Mouse (Mus musculus): ENCODE results near the gene Capza1.
"Not testable (repeated sequence)": the region's sequence is repeated elsewhere in the genome, so short reads cannot be mapped to it uniquely, and the experiment has no call there.

The Capza1 gene

DNA sequence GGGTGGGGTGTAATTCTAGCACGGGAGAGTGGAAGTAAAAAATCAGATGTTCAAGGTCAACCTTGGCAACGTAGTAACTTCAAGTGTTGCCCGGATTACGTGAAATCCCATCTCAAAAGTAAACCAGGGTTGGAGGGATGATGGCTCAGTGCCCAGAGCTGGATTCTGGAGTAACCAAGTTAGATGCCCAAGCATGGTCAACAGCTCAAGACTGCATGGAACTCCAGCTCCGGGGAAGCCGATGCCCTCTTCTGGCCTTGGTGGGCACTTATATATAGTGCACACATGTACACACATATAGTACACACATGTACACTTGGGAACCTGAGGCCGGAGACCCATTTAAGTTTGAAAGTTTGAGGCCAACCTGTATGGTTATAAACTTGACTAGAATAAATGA is 48.2 kb downstream of the Capza1 start:
- DNase-seq, result no peak

DNA sequence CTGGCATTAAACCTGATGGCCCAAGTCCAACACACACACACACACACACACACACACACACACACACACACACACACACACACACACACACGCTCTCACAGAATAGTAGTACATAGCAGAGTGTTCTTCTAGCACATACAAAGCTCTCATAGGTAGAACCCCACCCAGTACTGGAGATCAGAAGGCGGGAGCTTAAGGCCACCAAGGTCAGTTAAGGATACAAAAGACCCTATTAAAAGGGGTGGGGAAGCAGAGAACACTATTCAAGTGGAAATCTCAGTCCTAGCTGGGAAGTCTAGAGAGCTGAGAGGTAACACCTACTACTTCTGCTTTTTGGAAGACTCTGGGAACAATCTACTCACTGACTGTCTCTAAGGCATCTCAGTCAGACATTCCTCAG is 49.0 kb downstream of the Capza1 start:
- DNase-seq, result no peak

DNA sequence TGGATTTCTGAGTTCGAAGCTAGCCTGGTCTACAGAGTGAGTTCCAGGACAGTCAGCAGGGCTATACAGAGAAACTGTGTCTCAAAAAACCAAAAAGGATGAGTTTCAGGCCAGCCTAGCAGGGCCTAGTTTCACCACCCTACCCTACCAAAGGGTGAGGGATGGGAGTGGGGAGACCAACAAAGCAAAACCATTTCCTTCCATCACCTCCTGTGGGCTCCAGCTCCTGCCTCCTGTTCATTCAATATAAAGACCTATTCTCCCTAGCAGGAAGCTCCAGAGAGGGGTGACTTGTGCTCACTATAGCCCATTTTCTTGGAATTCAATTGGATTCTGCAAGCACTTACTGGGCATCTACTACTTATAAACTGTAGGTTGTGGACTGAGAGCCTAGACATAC is 49.6 kb downstream of the Capza1 start:
- DNase-seq, result no peak

DNA sequence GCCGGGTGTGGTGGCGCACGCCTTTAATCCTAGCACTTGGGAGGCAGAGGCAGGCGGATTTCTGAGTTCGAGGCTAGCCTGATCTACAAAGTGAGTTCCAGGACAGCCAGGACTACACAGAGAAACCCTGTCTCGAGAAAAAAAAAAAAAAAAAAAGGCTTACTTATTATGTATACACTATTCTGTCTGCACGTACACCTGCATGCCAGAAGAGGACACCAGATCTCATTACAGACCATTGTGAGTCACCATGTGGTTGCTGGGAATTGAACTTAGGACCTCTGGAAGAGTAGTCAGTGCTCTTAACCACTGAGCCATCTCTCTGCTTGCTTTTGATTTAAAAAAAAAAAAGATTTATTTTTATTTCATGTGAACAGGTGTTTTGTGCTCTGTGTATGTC is 51.1 kb downstream of the Capza1 start:
- DNase-seq, result not testable (repeated sequence)

DNA sequence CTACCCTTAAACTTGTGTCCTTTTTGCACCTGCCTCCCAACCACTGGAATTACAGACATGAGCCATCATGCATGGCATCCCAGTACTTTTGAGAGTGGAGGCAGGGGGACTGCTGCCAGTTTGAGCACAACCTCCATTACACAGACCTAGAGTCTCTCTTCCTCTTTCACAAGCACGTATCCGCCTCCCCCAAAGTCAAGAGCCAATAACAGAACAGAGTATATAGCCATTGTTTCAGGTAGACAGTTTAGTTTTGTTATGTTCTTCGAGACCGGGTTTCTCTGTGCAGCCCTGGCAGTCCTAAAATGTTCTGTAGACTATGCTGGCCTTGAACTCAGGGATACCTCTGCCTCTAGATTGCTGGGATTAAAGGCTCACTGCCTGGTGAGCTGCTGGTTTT is 52.1 kb downstream of the Capza1 start:
- no peak for DNase-seq

DNA sequence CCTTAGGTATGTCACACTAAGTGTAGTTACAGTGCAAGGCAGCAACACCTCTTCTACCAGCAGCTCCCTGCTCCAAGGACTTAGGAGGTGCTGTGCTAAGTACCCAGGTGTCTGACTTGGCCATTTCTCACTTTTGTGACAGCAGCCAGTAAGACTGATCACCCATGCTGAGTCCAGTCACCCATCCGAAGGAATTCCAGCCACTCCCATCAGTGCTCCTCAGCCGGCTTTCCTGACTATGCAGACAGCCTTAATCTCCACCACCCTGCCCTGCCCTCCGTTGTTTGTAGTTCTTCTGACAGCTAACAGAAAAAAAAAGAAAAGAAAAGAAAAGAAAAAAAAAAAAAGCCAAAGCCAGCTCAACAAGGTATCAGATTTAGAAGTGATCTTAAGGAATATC is 52.6 kb downstream of the Capza1 start:
- no peak for DNase-seq

DNA sequence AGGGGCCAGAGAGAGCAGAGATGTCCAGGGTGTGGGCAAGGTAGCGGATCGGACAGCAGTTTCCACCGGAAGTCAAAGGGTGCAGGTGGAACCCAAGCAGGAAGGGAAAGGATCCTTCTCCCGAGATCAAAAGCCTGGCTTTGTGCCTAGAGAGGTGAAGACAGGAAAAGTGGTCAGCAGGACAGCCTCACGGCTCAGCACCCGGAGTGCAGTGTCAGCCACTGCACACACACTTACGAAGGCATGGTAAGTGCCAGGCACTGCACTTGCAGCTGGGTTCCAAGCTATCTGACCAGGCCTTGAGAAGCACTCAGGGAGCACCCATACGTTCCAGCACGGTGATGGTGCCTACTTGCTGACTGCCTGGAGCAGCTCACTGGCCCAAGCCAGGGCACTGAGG is 58.8 kb downstream of the Capza1 start:
- no peak for DNase-seq

DNA sequence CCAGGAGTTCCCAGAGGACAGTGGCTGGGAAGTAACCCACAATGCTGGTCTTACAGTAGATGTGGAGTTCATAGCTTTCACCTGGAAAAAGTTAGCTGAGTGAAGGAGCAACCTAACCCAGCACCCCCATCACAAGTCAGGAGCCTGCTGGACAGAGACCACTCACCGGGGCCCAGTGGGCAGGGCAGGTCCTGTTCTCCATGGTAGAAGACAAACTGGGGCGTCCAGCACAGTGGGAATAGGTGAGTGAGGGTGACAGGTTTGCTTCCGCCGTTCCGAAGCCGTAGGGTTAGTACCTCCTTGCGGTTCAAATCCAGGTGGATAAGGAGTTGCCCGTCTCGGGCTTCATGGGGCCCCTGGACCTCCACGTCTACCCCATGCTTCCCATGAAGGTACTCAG is 60.0 kb downstream of the Capza1 start:
- no peak for DNase-seq

DNA sequence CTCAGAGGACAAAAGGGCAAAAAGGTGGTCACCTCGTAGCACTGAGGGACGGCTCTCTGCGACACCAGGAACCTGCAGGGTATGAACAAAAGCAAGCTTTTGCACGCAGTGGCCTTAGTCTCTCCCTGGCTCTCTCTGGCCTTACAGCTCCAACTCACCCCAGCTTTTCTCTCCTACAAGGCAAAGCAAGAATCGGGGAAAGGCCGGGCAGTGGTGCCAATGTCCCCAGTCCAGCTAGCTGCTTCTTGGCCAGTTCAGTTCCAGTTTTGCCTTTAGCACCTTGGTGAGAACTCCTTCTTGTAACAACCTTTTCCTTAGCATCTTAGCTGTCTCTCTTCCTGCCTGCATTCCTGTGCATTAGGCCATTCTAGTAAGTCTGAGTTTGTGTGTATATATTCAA is 62.8 kb downstream of the Capza1 start:
- DNase-seq, result no peak

DNA sequence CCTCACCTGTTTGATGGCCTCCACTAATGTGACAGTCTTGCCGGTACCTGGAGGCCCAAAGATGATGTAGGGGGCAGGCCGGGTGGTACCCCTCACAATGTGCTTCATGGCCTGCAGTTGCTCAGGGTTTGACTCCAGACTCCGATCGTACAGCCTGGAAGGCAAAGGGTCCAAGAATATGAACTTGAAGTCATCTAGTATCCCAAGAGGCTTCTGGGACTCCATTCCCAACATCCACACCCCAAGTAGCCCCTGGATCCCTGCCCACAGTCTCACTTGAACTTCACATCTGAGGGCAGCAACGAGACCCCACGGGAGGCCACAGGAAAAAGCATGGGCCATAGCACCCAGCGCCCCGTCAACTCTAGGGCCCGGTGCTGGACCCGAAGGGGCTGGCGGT is 63.6 kb downstream of the Capza1 start:
- DNase-seq, result no peak

DNA sequence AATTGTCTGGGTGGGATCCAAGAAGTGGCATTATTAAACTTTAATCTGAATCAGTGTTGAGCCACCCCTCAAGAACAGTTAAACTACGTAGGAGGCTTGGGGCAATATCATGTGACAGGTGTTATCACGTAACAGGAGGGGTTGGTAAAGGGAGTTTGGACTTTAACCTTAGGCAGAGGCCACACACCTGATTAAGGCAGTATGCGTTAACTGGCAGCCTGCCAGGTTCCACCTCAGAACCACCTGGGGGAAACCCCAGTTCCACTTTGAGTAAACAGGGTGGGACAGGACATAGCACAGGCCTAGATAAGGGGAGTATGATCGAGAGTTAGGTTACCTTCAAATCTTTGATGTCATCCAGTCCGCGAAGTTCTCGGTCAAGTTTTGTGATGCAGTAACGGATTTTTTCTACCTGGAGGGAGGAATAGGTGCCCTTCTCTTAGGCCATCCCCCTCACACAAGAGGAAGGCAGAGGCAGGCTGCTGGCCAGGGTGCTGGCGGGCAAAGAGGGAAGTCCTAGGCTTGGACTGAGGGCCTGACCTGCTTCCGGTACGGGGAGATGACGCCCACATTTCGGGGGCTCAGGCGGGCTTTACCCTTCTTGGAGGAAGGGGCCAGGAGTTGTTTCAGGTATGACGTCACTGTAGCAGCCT is 67.7 kb downstream of the Capza1 start:
- DNase-seq, result no peak

DNA sequence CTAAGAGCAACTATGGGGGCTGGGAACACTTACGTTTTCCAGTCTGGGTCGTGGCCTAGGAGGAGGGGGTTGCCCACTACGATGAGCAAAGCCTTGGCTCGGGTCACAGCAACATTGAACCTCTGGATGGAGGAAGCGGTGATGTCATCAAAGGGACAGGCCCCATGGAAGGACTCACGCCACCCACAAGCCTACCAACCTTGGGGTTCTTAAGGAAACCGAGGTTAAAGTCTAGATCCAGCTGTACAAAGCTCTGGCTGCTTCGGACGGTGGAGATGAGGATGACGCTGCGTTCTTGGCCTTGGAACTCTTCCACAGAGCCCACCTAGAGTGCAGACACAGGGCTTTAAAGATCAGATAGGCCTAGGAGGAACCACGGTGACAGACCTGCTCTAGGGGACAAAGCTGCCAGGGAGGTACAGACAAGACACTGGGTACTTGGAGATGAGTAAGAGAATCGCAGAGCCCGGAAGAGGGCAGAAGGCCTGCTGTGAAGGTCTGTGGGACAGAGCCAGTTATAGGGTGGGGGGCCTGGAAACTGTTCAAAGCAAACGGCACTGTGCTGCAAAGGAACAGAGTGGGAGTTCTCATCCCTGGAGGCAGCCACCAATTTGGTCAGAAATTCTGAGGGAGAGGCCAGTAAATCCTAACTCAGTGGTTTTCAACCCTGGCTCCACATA is 68.5 kb downstream of the Capza1 start:
- no peak for DNase-seq

DNA sequence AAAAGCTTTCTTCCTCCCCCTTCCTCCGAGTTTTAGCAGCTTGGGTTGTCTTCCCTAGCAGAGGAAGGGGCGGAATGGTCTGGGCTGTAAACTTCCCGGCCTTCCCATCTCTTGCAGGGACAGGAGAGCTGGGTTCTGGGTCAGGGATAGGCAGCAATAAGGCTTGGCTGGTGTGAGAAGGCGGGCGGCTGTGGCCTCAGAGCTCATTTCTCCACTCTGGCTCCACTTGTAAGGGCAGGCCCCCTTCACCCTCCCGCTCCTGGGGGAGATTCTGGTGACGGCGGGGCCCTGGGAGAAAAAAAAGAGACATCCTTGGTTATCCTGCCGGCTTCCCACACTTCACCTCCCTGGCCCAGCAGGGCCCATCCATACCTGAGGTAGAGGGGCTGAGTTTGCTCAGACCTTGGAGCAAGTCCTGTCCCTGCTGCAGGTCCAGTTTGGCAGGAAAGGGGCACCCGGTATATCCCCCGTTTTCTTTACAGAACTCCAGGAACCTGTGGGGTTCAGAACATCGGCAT is 69.3 kb downstream of the Capza1 start:
- DNase-seq, result no peak

DNA sequence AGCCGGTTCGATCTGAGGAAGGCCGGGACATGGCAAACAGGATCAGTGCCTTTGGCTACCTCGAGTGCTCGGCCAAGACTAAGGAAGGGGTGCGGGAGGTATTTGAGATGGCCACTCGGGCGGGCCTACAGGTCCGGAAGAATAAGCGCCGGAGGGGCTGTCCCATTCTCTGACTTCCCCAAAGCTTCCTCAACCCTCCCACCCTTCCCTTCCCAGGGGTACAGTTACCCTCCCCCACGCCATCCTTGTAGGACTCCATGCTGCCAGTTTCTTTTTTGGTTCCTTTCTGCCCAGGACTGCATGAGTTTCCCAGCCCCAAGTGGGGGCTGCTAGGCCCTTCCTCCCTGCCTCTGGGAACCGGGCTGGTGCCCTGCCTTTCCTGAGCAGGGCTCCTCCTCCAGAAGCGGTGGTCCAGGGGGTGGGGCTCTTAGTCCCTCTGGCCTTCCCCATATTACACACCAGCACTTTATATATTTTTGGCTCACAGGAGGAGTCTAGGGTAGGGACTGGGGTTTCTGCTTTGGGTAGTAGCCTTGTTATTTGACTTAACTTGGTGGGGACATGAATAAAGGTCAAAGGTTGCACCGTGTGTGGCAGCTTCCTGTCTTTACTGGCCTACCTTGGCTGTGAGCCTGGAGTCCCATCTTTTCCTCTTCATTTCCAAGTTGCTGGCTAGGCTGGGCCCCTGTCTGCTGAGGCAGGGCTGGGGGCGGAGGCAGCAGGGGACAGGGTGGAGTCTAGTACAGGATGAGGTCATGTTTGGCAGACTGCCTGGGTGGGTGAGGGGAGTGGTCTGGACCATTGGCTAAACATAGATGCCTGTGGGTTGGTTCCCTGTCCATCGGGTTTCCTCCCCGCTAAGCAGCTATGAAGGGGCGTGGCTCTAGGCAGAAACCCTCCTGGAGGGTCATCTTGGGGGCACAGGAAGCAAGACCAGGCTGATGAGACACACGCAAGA is 70.2 kb downstream of the Capza1 start:
- peak; percentile 65 for DNase-seq

DNA sequence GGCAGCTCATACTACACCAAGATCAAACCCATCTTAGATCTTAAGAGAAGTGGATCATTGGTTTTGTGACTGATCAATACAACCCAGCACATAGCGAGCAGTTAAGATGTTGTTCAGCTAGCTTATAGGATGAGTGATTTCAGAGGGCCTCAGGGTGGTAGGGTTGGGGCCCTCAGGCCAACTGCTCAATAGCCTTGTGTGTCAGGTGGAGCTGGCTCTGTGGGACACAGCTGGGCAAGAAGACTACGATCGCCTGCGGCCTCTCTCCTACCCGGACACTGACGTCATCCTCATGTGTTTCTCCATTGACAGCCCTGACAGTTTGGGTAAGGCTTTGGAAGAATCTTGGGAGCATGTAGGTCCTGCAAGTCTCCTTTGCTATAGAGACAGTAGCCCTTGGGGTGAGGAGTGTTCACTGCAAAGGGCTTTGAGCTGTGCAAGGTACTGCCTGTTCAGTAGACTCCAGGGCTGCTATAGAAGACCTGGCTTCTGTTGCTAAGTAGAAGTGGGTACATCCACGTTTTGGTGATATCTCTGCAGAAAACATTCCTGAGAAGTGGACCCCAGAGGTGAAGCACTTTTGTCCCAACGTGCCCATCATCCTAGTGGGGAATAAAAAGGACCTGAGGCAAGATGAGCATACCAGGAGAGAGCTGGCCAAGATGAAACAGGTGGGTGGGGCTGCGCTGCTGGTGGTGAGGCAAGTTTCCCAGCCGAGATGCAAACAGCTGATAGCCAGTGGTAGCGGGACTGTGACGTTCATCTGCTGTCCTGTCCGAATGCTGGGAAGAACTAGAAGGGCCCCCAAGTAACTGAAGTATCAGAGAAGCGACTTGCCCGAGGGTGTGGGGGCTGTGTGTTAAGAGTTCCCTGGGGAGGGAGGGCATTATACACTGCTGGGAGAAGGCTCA is 71.7 kb downstream of the Capza1 start:
- DNase-seq, result no peak

DNA sequence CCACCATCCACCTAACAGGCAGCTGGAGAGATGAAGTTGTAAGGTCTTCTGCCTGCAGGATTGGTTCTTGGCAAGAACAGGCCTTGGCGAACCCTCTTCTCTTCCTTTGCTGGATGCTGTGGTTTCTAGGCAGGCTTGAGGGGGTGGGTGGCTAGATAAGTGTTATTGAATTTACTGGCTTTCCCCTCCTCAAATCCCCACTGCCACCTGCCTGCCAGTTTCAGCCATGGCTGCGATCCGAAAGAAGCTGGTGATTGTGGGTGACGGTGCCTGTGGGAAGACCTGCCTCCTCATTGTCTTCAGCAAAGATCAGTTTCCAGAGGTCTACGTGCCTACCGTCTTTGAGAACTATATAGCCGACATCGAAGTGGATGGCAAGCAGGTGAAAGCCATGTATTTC is 72.6 kb downstream of the Capza1 start:
- peak; percentile 42 for DNase-seq

DNA sequence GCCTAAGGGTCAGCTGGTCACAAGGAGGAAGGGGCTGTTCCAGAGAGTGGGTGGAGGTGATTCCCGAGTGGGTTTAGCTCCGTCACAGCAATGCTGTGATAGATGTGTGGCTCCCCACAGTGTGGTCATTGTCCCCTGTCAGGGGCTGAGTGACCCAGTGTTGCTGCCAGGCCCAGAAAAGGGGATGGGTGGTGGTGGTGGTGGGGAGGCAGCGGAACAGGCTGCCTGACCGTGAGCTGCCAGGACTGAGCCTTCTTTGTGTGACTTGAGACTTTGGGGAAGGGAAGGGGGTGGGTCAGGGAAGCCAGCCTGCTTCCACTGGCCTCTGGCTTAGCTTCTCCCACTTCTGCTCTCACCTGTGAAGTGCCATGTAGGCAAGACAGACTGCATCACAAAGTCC is 73.3 kb downstream of the Capza1 start:
- no peak for DNase-seq

DNA sequence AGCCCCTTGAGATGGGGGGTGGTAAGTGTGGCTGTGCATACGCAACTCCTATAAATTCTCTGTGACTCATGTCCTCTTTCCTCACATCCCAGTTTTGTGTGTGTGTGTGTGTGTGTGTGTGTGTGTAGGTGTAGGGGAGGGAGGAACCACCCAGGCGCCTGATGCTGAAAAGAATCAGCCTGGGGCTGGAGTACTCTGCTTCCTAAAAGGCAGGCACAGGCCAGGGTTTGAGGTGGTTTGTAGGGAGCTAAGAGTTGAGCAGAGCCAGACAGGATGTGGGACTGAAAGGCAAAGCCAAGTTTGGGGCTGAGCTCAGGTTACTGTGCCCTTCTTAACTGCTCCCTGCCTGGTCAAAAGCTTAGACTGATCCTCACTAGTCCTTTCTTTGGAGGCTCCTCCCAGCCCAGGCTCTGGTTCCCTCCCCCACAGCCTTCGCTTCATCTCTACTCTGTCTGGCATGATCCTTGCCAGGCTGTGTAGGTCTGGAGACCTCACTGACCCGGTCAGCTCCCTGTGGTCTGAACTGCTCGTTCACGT is 73.8 kb downstream of the Capza1 start:
- peak; percentile 50 for DNase-seq

DNA sequence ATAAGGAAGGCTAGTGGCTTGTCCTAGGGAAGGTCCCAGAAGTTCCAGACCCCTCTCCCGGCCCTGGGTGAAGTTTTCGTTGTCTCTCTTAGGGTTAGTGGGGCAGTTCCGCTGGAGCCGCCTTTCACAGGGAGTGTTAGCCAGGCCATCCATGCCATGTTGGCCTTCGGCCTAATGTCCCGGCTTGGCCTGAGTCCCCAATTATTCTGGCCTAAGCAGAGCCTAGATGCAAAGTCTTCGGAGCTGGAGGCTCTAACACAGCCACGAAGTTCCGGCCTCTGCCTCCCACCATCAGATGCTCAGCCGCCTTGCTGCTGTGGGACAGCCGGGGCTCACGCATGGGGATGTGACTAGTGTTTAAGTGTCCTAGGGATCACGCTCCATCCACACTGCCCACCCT is 74.5 kb downstream of the Capza1 start:
- DNase-seq, result peak; percentile 30

DNA sequence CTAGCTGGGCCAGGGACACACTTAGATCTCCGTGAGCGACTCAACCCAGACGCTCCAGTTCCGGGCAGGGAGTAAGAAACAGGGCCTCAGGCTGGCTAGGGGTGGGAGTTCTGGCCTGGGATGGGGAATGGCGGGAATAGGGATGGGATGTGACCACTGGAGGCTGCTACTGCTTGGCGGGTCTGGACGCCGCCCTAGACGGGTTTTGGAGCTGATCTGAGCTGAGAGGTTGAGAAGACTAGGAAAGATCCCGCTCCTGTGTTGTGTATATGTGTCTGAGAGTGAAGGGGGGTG is 75.0 kb downstream of the Capza1 start:
- no peak for DNase-seq

DNA sequence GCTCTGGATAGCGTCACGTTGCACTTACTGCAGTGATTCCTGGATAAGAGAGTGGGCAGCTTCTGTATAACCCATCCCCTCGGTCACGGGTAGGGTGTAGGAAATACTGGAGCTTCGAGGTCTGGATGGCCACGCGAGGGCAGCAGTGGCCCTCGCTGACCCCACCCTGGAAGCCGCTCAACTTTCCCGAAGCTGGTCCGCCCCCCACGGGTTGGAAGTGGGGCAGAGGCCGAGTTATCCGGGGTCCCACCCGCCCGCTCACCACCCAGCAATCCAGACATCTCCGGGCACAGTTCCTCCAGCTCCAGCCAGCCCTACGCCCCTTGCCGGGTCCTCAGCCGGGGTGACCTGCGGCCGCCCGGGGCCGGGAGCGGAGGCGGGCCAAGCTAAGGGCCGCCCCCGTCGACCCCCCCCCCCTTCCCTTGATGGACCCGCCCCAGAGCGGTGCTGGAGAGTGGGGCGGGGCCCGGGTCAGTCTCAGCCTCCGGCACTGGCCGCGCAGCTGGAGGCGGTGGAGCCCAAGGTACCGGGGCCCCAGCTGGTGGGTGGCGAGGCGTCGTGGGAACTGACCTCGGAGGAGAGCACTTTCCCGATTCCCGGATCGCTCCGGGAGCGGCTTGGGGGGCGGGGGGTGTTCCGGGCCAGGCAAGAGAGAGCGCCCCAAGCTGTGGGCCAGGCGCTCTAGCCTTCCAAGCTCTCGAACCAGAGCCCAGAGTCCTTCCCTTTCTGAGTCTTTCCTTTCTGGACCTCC is 75.6 kb downstream of the Capza1 start:
- peak; percentile 58 for DNase-seq

DNA sequence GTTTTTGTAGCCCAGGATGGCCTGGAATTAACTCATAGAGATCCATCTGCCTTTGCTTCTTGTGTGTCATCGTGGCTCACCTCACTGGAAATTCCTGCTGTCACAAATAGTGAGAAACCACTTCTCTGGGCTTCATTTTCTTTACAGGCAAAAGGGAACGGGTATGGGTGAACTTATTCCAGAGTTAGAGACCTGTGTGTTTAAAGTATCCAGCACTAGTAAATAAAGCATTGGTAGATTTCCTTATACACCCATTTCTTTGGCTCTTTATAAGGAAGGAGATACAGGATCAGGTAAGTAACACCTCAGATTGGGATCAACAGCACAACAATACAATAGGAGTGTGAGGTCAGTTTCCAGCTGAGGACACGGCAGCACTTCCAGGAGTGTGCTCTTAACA is 76.2 kb downstream of the Capza1 start, which contains the start of gene Rhoc:
Gene Rhoc (plus strand): TSS at position 301 of the 400 bp plus-strand sequence.
- no peak for DNase-seq
